Mouse (Mus musculus): ENCODE results near the gene Mr1. TPM values are rescaled to one million over a fixed set of nuclear protein-coding genes. Genes with fewer than 3 reads are reported as not detected.

The Mr1 gene
- polyA plus RNA-seq (2015; fragmentation: Nextera tagmentation; extraction: Ambion mirVana) = 10.5 and 13.2 TPM in 2 replicates

GRCm38 (mm10) chr1:155146572-155146980, at the start of gene Mr1:
TSS of gene Mr1 (minus strand) at chr1:155146814.
- H3K36me3 ChIP-seq (ENCODE audit: insufficient read depth, low read length) = no peaks in the 10 kb centered on the region
- H3K27ac ChIP-seq (ENCODE audit: low read length) = peak within 1 kb of the TSS; percentile 81
- TF ChIP-seq EP300 (IDR thresholded peaks at IDR 0.05) (no peak), CTCF (IDR thresholded peaks at IDR 0.05) (no peak)
- no peaks in the 10 kb centered on the region for H3K27me3 ChIP-seq (replicated peaks; ENCODE audit: insufficient read depth, low read length)
- peak within 1 kb of the TSS; percentile 52 for H3K4me2 ChIP-seq (replicated peaks; ENCODE audit: low read depth, low read length)
- H3K9ac ChIP-seq (replicated peaks; ENCODE audit: low read depth) = peak within 1 kb of the TSS; percentile 44
- 22% methylated on average over 8 of the region's 8 CpGs for WGBS
- H3K9me3 ChIP-seq (ENCODE audit: low read length) = no peaks in the 10 kb centered on the region
- no peaks in the 10 kb centered on the region for H3K4me1 ChIP-seq (ENCODE audit: insufficient read depth, low read depth, low read length)
- peak; percentile 94 for ATAC-seq
- peak; percentile 97 for DNase-seq (ENCODE audit: low spot score)
- H3K4me3 ChIP-seq (ENCODE audit: low read depth, low read length) = peak within 1 kb of the TSS; percentile 50

GRCm38 (mm10) chr1:155192805-155193368, 46.3 kb upstream of the Mr1 start:
- H3K27ac ChIP-seq (ENCODE audit: low read length) = no peak overlapping the region
- 63% methylated on average over 15 of the region's 15 CpGs for WGBS
- TF ChIP-seq CTCF (IDR thresholded peaks at IDR 0.05) (no peak), EP300 (IDR thresholded peaks at IDR 0.05) (no peak)
- no peaks in the 10 kb centered on the region for H3K4me1 ChIP-seq (ENCODE audit: insufficient read depth, low read depth, low read length)
- DNase-seq (ENCODE audit: low spot score) = no peak
- H3K36me3 ChIP-seq (ENCODE audit: insufficient read depth, low read length) = peaks cover 14% of the 10 kb centered on the region
- H3K4me3 ChIP-seq (ENCODE audit: low read depth, low read length) = no peak overlapping the region
- no peaks in the 10 kb centered on the region for H3K9me3 ChIP-seq (ENCODE audit: low read length)
- H3K4me2 ChIP-seq (replicated peaks; ENCODE audit: low read depth, low read length) = no peak overlapping the region
- no peaks in the 10 kb centered on the region for H3K27me3 ChIP-seq (replicated peaks; ENCODE audit: insufficient read depth, low read length)
- no peak for ATAC-seq
- no peak overlapping the region for H3K9ac ChIP-seq (replicated peaks; ENCODE audit: low read depth)

- DNase-seq (ENCODE audit: low spot score) (no peak), ATAC-seq (no peak)
- Histone ChIP-seq H3K36me3 (ENCODE audit: insufficient read depth, low read length) (peaks cover 21% of the 10 kb centered on the region), H3K4me2 (replicated peaks; ENCODE audit: low read depth, low read length) (no peak overlapping the region), H3K9me3 (ENCODE audit: low read length) (no peaks in the 10 kb centered on the region), H3K4me1 (ENCODE audit: insufficient read depth, low read depth, low read length) (no peaks in the 10 kb centered on the region), H3K4me3 (ENCODE audit: low read depth, low read length) (no peak overlapping the region), H3K9ac (replicated peaks; ENCODE audit: low read depth) (no peak overlapping the region), H3K27ac (ENCODE audit: low read length) (no peak overlapping the region), H3K27me3 (replicated peaks; ENCODE audit: insufficient read depth, low read length) (no peaks in the 10 kb centered on the region)
- TF ChIP-seq CTCF (IDR thresholded peaks at IDR 0.05) (no peak), EP300 (IDR thresholded peaks at IDR 0.05) (no peak)
- 37% methylated on average over 2 of the region's 2 CpGs for WGBS
These were observed 45.1 kb upstream of the Mr1 start for GRCm38 (mm10) chr1:155191671-155192070.

- no peaks in the 10 kb centered on the region for H3K4me1 ChIP-seq (ENCODE audit: insufficient read depth, low read depth, low read length)
These were observed 44.6 kb upstream of the Mr1 start for GRCm38 (mm10) chr1:155191219-155191618.

GRCm38 (mm10) chr1:155188656-155189055, 42.0 kb upstream of the Mr1 start:
- no peak for DNase-seq (ENCODE audit: low spot score)
- no peaks in the 10 kb centered on the region for H3K27me3 ChIP-seq (replicated peaks; ENCODE audit: insufficient read depth, low read length)
- H3K4me1 ChIP-seq (ENCODE audit: insufficient read depth, low read depth, low read length) = no peaks in the 10 kb centered on the region
- no peak overlapping the region for H3K4me2 ChIP-seq (replicated peaks; ENCODE audit: low read depth, low read length)
- no peak overlapping the region for H3K9ac ChIP-seq (replicated peaks; ENCODE audit: low read depth)
- no peak for TF ChIP-seq CTCF (IDR thresholded peaks at IDR 0.05)
- no peak for TF ChIP-seq EP300 (IDR thresholded peaks at IDR 0.05)
- no peaks in the 10 kb centered on the region for H3K9me3 ChIP-seq (ENCODE audit: low read length)
- no peak overlapping the region for H3K4me3 ChIP-seq (ENCODE audit: low read depth, low read length)
- peaks cover 16% of the 10 kb centered on the region for H3K36me3 ChIP-seq (ENCODE audit: insufficient read depth, low read length)
- H3K27ac ChIP-seq (ENCODE audit: low read length) = no peak overlapping the region
- no peak for ATAC-seq
- WGBS = 91% methylated on average over 4 of the region's 4 CpGs

More at GRCm38 (mm10) chr1:155191219-155191618, 44.6 kb upstream of the Mr1 start:
- DNase-seq (ENCODE audit: low spot score) (no peak), ATAC-seq (no peak)
- WGBS = 75% methylated on average over 8 of the region's 8 CpGs
- H3K36me3 ChIP-seq (ENCODE audit: insufficient read depth, low read length) = peaks cover 21% of the 10 kb centered on the region
- H3K4me3 ChIP-seq (ENCODE audit: low read depth, low read length) = no peak overlapping the region
- H3K27me3 ChIP-seq (replicated peaks; ENCODE audit: insufficient read depth, low read length) = no peaks in the 10 kb centered on the region
- no peak overlapping the region for H3K4me2 ChIP-seq (replicated peaks; ENCODE audit: low read depth, low read length)
- H3K9me3 ChIP-seq (ENCODE audit: low read length) = no peaks in the 10 kb centered on the region
- no peak overlapping the region for H3K9ac ChIP-seq (replicated peaks; ENCODE audit: low read depth)
- TF ChIP-seq EP300 (IDR thresholded peaks at IDR 0.05) = no peak
- TF ChIP-seq CTCF (IDR thresholded peaks at IDR 0.05) = no peak
- H3K27ac ChIP-seq (ENCODE audit: low read length) = no peak overlapping the region

GRCm38 (mm10) chr1:155184191-155184590, 37.6 kb upstream of the Mr1 start:
- Histone ChIP-seq H3K27me3 (replicated peaks; ENCODE audit: insufficient read depth, low read length) (no peaks in the 10 kb centered on the region), H3K4me2 (replicated peaks; ENCODE audit: low read depth, low read length) (no peak overlapping the region), H3K27ac (ENCODE audit: low read length) (no peak overlapping the region), H3K9ac (replicated peaks; ENCODE audit: low read depth) (no peak overlapping the region), H3K9me3 (ENCODE audit: low read length) (no peaks in the 10 kb centered on the region), H3K36me3 (ENCODE audit: insufficient read depth, low read length) (peaks cover 12% of the 10 kb centered on the region), H3K4me1 (ENCODE audit: insufficient read depth, low read depth, low read length) (no peaks in the 10 kb centered on the region), H3K4me3 (ENCODE audit: low read depth, low read length) (no peak overlapping the region)
- no peak for DNase-seq (ENCODE audit: low spot score)
- no peak for TF ChIP-seq EP300 (IDR thresholded peaks at IDR 0.05)
- no peak for TF ChIP-seq CTCF (IDR thresholded peaks at IDR 0.05)
- ATAC-seq = no peak
- 75% methylated on average over 3 of the region's 3 CpGs for whole genome bisulfite sequencing

Data from lung, postnatal 0 days (tissue).